Mouse (Mus musculus) embryonic facial prominence, embryonic 15.5 days (tissue): ENCODE results near the gene Cpa4. TPM values are rescaled to one million over a fixed set of nuclear protein-coding genes. Genes with fewer than 3 reads are reported as not detected.

Experiments
- ATAC-seq: fragments of 200-750 bp; cut with Nextera tagmentation; 2 replicates; pipeline ENCODE4 v1.8.0; 2017; ENCODE audit warnings: low read depth, moderate TSS enrichment; ENCODE audit not compliant: insufficient number of reproducible peaks, low FRiP score, low TSS enrichment
- H3K27ac ChIP-seq: fragments of 300-500 bp; sonication (generic); replicated peaks from 2 replicates; pipeline ENCODE4 v1.5.1; 2015; ENCODE audit warnings: mild to moderate bottlenecking, inconsistent platforms
- H3K27me3 ChIP-seq: fragments of 300-500 bp; sonication (generic); 2 replicates; pipeline ENCODE4 v1.6.1; 2015; ENCODE audit warnings: inconsistent platforms
- H3K36me3 ChIP-seq: fragments of 300-500 bp; sonication (generic); 2 replicates; pipeline ENCODE4 v1.6.1; 2015; ENCODE audit warnings: mild to moderate bottlenecking, inconsistent platforms
- H3K4me1 ChIP-seq: fragments of 300-500 bp; sonication (generic); 2 replicates; pipeline ENCODE4 v1.6.1; 2015; ENCODE audit warnings: inconsistent platforms
- H3K4me2 ChIP-seq: fragments of 300-500 bp; sonication (generic); replicated peaks from 2 replicates; pipeline ENCODE4 v1.6.1; 2015; ENCODE audit warnings: mild to moderate bottlenecking, inconsistent platforms
- H3K4me3 ChIP-seq: fragments of 300-500 bp; sonication (generic); replicated peaks from 2 replicates; pipeline ENCODE4 v1.5.1; 2015; ENCODE audit warnings: mild to moderate bottlenecking, inconsistent platforms
- H3K9ac ChIP-seq: fragments of 300-500 bp; sonication (generic); 2 replicates; pipeline ENCODE4 v1.6.1; 2015; ENCODE audit warnings: inconsistent platforms
- H3K9me3 ChIP-seq: fragments of 300-500 bp; sonication (generic); replicated peaks from 2 replicates; pipeline ENCODE4 v1.6.1; 2016; ENCODE audit warnings: inconsistent platforms
- WGBS: fragments of 180-500 bp; shearing (Covaris S2); methylation state at CpG from one replicate; pipeline ENCODE4 v1.1.7; 2015; 5-methylcytosine and 5-hydroxymethylcytosine counted together
- polyA plus RNA-seq: library from polyadenylated mRNA; unstranded; fragments of >200 nt; fragmentation: Nextera tagmentation; extraction: Ambion mirVana; gene quantifications from 2 replicates; pipeline ENCODE4 v1.2.1, GENCODE M21; 2015

The Cpa4 gene
- polyA plus RNA-seq, 1 experiment from 2014 or later: 6.3 TPM

DNA sequence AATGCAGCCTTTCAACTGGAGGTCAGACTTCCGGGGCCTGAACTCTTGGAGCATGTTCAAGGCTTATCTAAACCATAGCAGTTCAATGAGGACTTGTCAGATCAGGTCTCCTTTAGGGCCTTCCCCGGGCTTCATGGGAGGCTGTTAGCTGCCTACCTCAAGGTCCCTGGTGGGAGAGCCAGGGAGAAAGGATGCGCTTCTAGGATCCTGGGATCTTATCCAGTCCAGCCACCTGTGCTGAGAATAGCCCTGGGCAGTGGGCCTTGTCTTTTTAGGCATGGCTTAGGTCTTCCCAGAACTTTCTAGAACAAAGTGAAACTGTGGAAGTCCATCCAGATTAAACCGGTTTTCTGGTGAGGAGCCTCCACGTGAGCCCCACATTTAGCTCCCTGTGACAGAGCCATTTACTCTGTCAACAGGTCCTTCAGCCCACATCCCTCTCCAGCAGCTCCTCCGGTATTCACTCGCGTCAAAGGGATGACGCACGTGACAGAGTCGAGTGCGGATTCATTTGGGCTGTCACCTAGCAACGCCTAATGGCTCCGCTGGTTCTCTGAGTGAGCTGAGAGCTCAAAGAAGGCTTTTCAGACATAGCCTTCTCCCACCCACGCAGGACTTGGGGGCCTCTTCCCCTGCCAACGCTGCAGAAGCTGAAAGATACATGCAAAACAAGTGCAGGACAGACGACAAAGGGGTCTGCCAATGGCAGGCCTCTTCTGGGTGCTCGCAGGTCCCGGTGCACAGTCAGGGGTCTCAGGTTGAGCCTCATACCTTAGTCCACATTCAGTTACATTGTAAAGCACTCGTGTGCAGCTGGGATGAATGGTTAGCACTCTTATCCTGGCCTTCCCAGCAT is 4.5 kb downstream of the Cpa4 start:
- peaks cover 38% of the 10 kb centered on the region for H3K4me1 ChIP-seq
- no peaks in the 10 kb centered on the region for H3K27me3 ChIP-seq
- H3K9me3 ChIP-seq: no peaks in the 10 kb centered on the region
- no peak overlapping the region for H3K9ac ChIP-seq
- peak overlapping the region; percentile 6; the same call in 1 of the 2 replicates for H3K4me2 ChIP-seq
- 50% methylated on average over 20 of the region's 20 CpGs for WGBS
- H3K4me3 ChIP-seq: no peak overlapping the region
- no peaks in the 10 kb centered on the region for H3K36me3 ChIP-seq
- no peak for ATAC-seq
- H3K27ac ChIP-seq: peak overlapping the region; percentile 92

DNA sequence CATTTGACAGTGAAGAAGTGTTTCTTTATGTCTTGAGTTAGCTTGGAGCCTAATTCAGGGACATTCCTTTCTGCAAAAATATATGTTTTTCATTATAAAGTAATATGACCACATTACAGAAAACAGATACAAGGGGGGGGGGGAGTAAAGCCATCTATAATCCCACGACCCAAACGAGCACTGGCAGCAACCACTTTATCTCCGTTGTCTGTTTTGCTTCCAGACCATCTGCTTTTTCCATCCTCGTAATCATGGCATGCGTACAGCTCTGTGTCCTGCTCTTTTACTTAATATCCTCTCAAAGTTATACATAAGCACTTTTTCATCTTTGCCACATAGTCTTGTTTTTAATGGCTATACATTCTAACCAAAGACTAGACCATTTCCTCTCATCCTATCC is 5.2 kb downstream of the Cpa4 start:
- no peak overlapping the region for H3K4me2 ChIP-seq
- H3K4me1 ChIP-seq: peaks cover 38% of the 10 kb centered on the region
- ATAC-seq: 0 out of 2 replicates have a peak, but pooled peaks have one; percentile 12
- 31% methylated on average over 5 of the region's 5 CpGs for WGBS
- H3K9ac ChIP-seq: no peak overlapping the region
- H3K4me3 ChIP-seq: no peak overlapping the region
- no peaks in the 10 kb centered on the region for H3K36me3 ChIP-seq
- H3K9me3 ChIP-seq: no peaks in the 10 kb centered on the region
- H3K27ac ChIP-seq: peak overlapping the region; percentile 92
- H3K27me3 ChIP-seq: no peaks in the 10 kb centered on the region

DNA sequence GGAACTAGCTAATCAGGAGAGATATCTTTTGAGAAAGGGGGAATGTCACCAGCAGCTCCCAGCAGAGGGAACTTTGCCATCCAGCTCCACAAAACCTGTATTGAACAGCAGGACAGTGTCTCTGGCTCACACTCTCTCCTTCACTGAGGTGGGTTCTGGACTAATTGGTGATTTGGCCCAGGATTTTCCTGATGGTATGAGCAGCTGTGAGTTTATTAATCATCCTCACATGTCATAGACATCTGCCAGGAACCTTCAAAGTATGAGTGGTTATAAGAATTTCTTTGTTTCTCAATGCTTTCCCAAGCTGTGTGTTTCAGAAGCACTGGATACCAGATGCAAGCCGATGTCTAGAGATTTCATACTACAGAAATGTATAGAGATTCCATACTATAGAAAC is 6.8 kb downstream of the Cpa4 start:
- H3K27ac ChIP-seq: peak overlapping the region; percentile 92
- 47% methylated on average over 1 of the region's 1 CpGs for WGBS

DNA sequence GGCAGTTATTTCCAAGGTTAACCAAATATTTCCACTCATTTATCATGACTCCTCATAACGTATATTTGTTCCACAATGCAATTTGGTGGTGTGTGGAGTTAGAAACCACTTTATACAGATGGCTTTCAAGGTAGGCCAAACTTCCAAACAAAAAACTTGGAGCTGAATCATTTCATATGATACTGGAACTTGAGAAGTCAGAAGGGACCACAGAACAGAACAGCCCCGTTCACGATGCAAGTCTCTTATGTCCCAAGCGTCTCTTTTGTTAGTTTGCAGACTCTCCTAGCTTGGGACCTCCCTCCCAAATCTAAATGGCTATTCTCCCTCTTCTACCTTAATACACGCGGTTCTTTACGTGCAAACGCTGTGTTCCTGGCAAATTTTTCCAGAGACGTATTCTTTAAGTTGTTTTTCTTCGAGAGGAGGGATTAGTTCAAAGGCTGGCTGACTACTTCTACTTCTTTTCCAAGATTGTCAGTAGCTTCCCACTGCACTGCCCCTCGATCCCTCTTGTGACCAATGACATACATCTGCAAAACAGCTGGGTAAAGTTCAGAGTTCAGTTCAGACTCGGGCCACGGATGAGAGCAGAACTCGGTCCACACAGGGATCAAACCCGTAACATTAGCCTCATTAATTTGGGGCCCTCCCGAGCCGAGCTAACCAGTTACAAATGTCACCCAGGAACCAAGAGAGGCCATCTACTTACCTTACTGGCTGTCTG is 8.5 kb downstream of the Cpa4 start:
- H3K27me3 ChIP-seq: no peaks in the 10 kb centered on the region
- ATAC-seq: peak; percentile 66
- 0 out of 2 replicates have a peak overlapping the region, but pooled peaks have one; percentile 6 for H3K4me3 ChIP-seq
- H3K9ac ChIP-seq: no peak overlapping the region
- 0 out of 2 replicates have a peak overlapping the region, but pooled peaks have one; percentile 19 for H3K4me2 ChIP-seq
- 31% methylated on average over 17 of the region's 17 CpGs for WGBS
- H3K4me1 ChIP-seq: peaks cover 42% of the 10 kb centered on the region
- H3K9me3 ChIP-seq: no peaks in the 10 kb centered on the region
- H3K27ac ChIP-seq: peak overlapping the region; percentile 89
- no peaks in the 10 kb centered on the region for H3K36me3 ChIP-seq

More for the DNA sequence above, 6.8 kb downstream of the Cpa4 start:
- H3K4me1 ChIP-seq: peaks cover 39% of the 10 kb centered on the region
- H3K36me3 ChIP-seq: no peaks in the 10 kb centered on the region
- no peaks in the 10 kb centered on the region for H3K27me3 ChIP-seq
- no peak overlapping the region for H3K4me3 ChIP-seq
- H3K9ac ChIP-seq: no peak overlapping the region
- H3K4me2 ChIP-seq: no peak overlapping the region
- no peaks in the 10 kb centered on the region for H3K9me3 ChIP-seq
- no peak for ATAC-seq

DNA sequence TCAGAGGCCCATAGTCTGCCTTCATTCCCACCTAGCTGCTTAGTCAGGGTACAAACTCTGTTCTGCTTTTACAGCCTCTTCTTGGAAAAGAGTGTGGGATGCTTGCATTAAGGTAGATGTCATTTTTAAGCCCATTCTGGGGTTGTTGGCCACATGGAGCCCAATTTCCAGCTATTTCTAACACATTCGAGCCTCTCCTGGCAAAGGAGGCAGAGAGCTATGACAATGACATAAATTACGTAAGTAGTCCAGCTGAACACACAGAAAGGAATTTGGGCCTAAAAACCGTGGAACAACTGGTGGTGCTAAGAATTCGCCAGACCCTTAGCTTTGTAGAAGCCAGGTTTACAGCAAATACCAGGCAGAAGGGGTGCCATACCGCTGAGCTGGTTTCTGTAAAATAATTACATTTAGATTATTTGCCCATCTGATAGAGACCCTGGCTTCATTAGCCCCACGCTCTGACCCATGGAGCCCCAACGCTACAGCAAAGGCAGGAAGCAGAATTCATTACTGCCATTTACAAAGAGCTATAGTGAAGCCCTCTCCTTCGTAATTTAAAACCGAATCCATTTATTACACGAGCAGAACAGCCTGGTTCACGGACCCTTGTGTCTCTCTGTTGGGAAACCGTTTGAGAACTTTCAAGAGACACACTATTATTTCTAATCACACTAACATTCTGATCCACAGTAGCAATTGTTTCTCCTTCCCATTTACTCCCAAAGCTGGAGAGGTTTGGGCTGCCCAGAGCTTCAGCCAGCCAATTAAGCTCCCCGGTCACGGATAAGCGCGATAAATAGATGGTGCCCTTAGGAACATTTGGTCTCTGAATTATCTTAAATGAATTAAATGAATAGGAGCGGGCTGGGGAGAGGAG is 12.0 kb downstream of the Cpa4 start:
- no peak for ATAC-seq
- Histone ChIP-seq H3K36me3 (no peaks in the 10 kb centered on the region), H3K4me2 (no peak overlapping the region), H3K4me3 (no peak overlapping the region), H3K27me3 (no peaks in the 10 kb centered on the region), H3K27ac (0 out of 2 replicates have a peak overlapping the region, but pooled peaks have one; percentile 1), H3K4me1 (peaks cover 20% of the 10 kb centered on the region), H3K9ac (no peak overlapping the region), H3K9me3 (no peaks in the 10 kb centered on the region)
- 58% methylated on average over 17 of the region's 17 CpGs for WGBS

DNA sequence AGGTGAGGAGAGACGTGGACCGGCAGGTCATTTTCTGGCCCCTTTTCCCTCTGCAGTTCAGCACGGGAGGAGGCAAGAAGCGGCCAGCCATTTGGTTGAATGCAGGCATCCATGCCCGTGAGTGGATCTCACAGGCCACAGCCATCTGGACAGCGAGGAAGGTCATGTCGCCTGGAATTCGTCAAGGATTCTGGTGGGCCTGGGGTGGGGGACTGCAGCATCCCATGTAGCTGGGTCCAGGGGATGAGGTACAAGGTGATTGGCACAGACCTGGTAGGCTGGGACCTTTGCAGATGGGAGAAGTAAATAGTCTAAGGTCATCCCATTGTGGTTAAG is 12.6 kb downstream of the Cpa4 start:
- 77% methylated on average over 8 of the region's 8 CpGs for WGBS
- Histone ChIP-seq H3K9me3 (no peaks in the 10 kb centered on the region), H3K4me2 (no peak overlapping the region), H3K36me3 (no peaks in the 10 kb centered on the region), H3K4me3 (no peak overlapping the region), H3K9ac (no peak overlapping the region), H3K4me1 (peaks cover 18% of the 10 kb centered on the region), H3K27me3 (no peaks in the 10 kb centered on the region), H3K27ac (no peak overlapping the region)
- ATAC-seq: no peak

DNA sequence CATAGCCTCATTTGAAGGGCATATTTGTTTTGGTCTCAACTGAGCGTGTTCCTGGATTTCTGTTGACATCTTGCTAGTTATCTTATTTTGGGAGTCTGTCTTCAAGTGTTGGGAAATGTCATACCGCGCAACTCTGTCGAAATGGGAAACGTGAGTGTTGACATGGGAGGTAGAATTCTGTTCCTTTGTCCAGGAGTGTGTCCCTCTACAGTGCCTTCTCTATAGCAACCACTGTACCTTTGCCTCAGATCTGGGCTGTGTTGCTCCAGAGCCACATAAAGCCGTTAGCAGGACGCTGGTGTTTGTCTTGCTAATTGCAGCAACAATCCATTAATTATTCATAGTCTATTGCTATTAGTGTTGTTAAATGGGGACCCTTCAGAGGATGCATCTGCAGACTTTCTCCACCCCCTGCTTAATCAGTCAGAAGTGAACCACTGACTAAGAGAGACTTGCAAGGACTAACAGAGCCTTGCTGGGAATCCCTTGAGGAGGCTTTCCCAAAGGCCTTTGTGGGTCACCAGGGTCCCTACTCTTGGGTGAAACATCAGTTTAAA is 18.8 kb downstream of the Cpa4 start:
- no peaks in the 10 kb centered on the region for H3K27me3 ChIP-seq
- H3K27ac ChIP-seq: no peak overlapping the region
- H3K4me1 ChIP-seq: no peaks in the 10 kb centered on the region
- H3K4me3 ChIP-seq: no peak overlapping the region
- no peak for ATAC-seq
- H3K36me3 ChIP-seq: no peaks in the 10 kb centered on the region
- no peaks in the 10 kb centered on the region for H3K9me3 ChIP-seq
- WGBS: 87% methylated on average over 7 of the region's 7 CpGs
- no peak overlapping the region for H3K4me2 ChIP-seq
- H3K9ac ChIP-seq: no peak overlapping the region

DNA sequence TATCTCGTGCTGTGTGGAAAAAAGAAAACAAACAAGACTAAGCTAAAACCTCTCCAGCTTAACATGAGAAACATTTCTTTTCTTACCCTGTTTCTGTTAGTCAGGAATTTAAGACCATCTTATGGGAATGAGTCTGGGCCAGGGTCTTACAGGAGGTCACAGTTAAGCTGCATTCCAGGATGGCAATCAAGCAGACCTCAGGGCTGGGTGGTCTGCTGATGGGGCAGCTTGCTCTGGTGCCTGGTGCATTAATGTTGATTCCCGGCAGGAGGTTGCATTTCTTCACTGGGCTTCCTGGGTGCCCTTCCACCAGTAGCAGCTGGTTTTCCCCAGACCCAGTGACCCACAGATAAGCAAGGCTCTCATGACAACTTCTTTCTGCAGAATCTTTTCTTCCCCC is 21.6 kb downstream of the Cpa4 start:
- Histone ChIP-seq H3K4me3 (no peak overlapping the region), H3K9ac (no peak overlapping the region), H3K4me2 (no peak overlapping the region), H3K27ac (no peak overlapping the region), H3K36me3 (no peaks in the 10 kb centered on the region), H3K27me3 (no peaks in the 10 kb centered on the region), H3K9me3 (no peaks in the 10 kb centered on the region), H3K4me1 (no peaks in the 10 kb centered on the region)
- ATAC-seq: no peak
- 23% methylated on average over 2 of the region's 2 CpGs for WGBS

DNA sequence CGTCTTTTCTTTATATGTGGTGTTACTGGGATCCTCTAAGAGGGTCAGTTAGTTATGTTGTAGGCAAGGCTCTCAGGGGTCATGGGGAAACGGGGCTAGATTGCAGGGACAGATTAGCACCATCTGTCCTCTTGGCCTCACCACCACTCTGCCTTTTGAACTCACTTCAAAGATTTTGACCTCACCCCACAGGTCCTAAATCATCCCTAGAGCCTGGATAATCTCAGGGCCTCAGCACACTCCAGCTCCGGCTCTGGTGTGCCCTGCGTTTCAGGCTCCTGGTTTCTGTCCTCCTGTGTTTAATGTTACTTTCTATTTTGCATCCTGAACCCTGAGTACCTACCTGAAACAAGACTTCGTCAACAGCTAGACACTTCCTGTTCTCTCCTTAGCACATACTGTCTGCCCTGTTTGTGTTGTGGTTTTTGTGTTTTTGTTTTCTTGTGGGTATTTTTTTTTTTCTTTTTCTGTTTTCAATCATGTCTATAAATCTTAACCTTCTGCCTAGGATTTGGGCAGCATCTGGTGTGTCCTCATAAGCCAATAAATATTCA is 23.8 kb downstream of the Cpa4 start:
- Histone ChIP-seq H3K4me3 (no peak overlapping the region), H3K27ac (no peak overlapping the region), H3K4me2 (no peak overlapping the region), H3K4me1 (no peaks in the 10 kb centered on the region), H3K9me3 (no peaks in the 10 kb centered on the region), H3K27me3 (no peaks in the 10 kb centered on the region), H3K9ac (no peak overlapping the region), H3K36me3 (no peaks in the 10 kb centered on the region)
- no peak for ATAC-seq
- WGBS: 47% methylated on average over 5 of the region's 5 CpGs

DNA sequence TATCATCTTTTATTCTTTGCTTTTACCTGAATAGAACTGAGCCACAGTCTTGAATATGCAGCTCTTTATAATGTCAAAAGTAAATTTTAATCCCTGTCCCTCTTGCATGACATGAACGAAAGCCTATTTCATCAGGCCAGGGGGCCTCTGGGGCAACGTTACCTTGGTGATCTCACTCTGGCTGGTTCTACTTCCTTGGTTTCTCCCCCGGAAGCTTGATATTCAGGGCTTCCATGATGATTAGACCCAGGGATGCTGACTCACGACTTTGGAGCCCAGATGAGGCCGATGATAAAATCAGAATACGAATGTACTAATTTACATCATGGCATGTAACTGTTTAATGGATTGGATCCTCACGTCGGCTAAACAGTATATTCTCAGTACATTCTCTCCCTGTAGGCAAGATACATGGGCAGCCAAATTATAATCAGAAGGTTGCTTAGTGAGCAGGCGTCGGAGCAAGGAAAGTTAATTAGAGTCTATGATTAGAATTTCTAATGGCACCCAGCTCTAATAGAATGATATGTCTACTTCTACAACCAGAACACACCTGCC is 24.3 kb downstream of the Cpa4 start:
- 63% methylated on average over 10 of the region's 10 CpGs for WGBS
- Histone ChIP-seq H3K4me1 (no peaks in the 10 kb centered on the region), H3K4me3 (no peak overlapping the region), H3K27ac (no peak overlapping the region), H3K4me2 (no peak overlapping the region), H3K9me3 (no peaks in the 10 kb centered on the region), H3K9ac (no peak overlapping the region), H3K27me3 (no peaks in the 10 kb centered on the region), H3K36me3 (no peaks in the 10 kb centered on the region)
- no peak for ATAC-seq
